Mouse (Mus musculus) forebrain, embryonic 11.5 days (tissue): ENCODE data around the gene Rtkn2. TPM values are rescaled to one million over a fixed set of nuclear protein-coding genes. Genes with fewer than 3 reads are reported as not detected.

Source experiments
- ATAC-seq: fragments of 200-750 bp; cut with Nextera tagmentation; replicated peaks from 2 replicates; pipeline ENCODE4 v1.8.0; 2017; ENCODE audit warnings: moderate TSS enrichment; ENCODE audit not compliant: low FRiP score
- DNase-seq: peaks from one replicate; pipeline ENCODE4 v3.0.0-alpha.2; 2017; ENCODE audit warnings: low spot score
- H3K27ac ChIP-seq: fragments of 300-500 bp; sonication (generic); 2 replicates; pipeline ENCODE4 v1.5.1; 2014; ENCODE audit warnings: low read depth, low read length
- H3K27me3 ChIP-seq: fragments of 300-500 bp; sonication (generic); 2 replicates; pipeline ENCODE4 v1.6.1; 2014; ENCODE audit warnings: mild to moderate bottlenecking, low read length, mixed read lengths; ENCODE audit not compliant: control insufficient read depth, insufficient read depth
- H3K36me3 ChIP-seq: fragments of 300-500 bp; sonication (generic); 2 replicates; pipeline ENCODE4 v1.6.1; 2014; ENCODE audit warnings: mild to moderate bottlenecking, low read length, moderate library complexity, mixed read lengths; ENCODE audit not compliant: control insufficient read depth, insufficient read depth
- H3K4me1 ChIP-seq: fragments of 300-500 bp; sonication (generic); replicated peaks from 2 replicates; pipeline ENCODE4 v1.6.1; 2014; ENCODE audit warnings: low read length, mixed read lengths; ENCODE audit not compliant: control insufficient read depth, insufficient read depth
- H3K4me2 ChIP-seq: fragments of 300-500 bp; sonication (generic); 2 replicates; pipeline ENCODE4 v1.6.1; 2014; ENCODE audit warnings: low read depth, mild to moderate bottlenecking, low read length, moderate library complexity, mixed read lengths; ENCODE audit not compliant: severe bottlenecking
- H3K4me3 ChIP-seq: fragments of 300-500 bp; sonication (generic); 2 replicates; pipeline ENCODE4 v1.5.1; 2014; ENCODE audit warnings: low read depth, low read length
- H3K9ac ChIP-seq: fragments of 300-500 bp; sonication (generic); 2 replicates; pipeline ENCODE4 v1.6.1; 2014; ENCODE audit warnings: low read length
- H3K9me3 ChIP-seq: fragments of 300-500 bp; sonication (generic); 2 replicates; pipeline ENCODE4 v1.6.1; 2016; ENCODE audit warnings: low read length, mixed read lengths; ENCODE audit not compliant: control insufficient read depth
- WGBS: fragments of 180-500 bp; shearing (Covaris S2); extraction: QIAGEN DNeasy Blood & Tissue Kit; methylation state at CpG from one replicate; pipeline ENCODE4 v1.1.7; 2014; 5-methylcytosine and 5-hydroxymethylcytosine counted together
- polyA plus RNA-seq: library from polyadenylated mRNA; unstranded; fragments of >200 nt; fragmentation: Nextera tagmentation; extraction: Ambion mirVana; gene quantifications from 2 replicates; pipeline ENCODE4 v1.2.1, GENCODE M21; 2014

The Rtkn2 gene
- polyA plus RNA-seq, 1 experiment from 2014 or later: 28.5 TPM

DNA sequence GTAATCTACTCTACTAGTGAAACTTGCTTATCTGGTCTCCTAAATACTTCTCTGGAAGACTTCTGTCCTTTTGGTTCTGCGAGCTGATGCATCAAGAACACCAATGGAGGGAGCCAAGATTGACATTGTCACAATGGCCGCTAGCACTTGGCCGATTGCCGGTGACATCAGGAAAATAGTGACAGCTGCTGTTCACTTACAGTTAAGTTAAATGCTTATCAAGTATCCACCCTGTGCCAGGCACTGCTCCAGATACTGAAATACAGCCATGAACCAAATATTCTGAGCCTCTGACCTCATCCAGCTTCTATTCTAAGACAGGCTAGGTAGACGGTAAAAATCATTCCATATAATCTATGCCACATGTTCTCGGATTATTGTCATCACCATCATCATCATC, 123.2 kb downstream of the Rtkn2 start:
- no peaks in the 10 kb centered on the region for H3K9me3 ChIP-seq
- 96% methylated on average over 6 of the region's 6 CpGs for WGBS
- peaks cover 8% of the 10 kb centered on the region; the same call in 1 of the 2 replicates for H3K4me1 ChIP-seq
- no peak overlapping the region for H3K9ac ChIP-seq
- no peak overlapping the region for H3K27ac ChIP-seq
- no peak overlapping the region for H3K4me2 ChIP-seq
- ATAC-seq: no peak
- H3K27me3 ChIP-seq: no peaks in the 10 kb centered on the region
- H3K4me3 ChIP-seq: no peak overlapping the region
- no peak for DNase-seq
- H3K36me3 ChIP-seq: no peaks in the 10 kb centered on the region

DNA sequence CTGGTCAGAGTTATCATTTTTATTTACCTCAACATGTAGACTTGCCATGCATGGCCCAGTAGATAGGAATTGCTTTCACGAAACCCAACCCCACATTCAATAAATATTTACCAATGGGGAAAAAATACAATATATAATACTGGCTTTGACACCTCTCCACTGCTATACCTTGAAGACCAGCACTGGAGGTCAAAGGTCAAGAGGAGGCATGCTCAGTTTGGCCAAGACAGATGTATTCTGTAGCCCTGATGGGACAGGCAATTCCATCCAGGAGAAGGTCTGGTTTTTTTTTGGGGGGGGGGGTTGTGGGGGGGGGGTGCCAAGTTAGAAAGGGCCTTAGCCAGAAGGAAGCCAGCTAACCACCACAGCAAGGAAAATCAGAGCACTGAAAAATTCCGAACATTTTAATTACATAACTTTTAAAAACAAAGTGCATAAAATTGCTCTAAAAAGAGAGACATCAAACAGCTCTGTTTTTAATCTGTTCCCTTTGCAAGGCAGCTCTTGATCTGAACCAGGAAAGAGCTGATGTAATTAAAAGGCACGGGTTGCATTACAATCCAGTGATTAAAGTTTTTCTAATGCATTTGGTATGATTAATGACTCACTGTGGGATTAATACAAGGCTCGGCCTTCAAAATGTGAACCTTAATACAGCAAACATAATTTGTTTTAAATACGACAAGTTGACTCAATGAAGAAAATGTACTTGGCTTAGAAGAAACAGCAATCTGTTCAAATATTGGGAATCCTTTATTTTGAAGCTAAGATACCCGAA, 123.9 kb downstream of the Rtkn2 start:
- DNase-seq: no peak
- Histone ChIP-seq H3K4me2 (no peak overlapping the region), H3K27ac (no peak overlapping the region), H3K4me3 (no peak overlapping the region), H3K9ac (no peak overlapping the region), H3K27me3 (no peaks in the 10 kb centered on the region), H3K36me3 (no peaks in the 10 kb centered on the region), H3K9me3 (no peaks in the 10 kb centered on the region), H3K4me1 (peaks cover 8% of the 10 kb centered on the region; the same call in 1 of the 2 replicates)
- 80% methylated on average over 6 of the region's 6 CpGs for WGBS
- ATAC-seq: peak; percentile 58; the same call in 1 of the 2 replicates

DNA sequence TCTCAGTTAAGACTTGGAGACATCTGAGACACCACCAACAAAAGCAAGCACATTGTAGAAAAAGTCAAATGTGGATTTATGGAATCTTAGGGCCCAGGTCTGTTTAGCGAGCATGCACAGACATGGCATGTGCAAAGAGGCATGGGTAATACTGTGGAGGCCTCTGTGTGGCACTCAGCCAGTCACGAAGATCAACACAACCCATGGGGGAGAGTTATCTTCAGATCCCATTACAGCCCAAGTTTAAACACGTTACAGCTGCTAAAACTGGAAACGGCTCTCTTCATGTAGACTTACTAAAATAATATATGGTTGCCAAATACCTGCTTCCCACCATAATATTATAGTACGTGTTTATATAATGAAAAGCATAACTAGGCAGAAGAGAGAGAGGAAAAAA, 124.6 kb downstream of the Rtkn2 start:
- H3K9me3 ChIP-seq: no peaks in the 10 kb centered on the region
- H3K36me3 ChIP-seq: no peaks in the 10 kb centered on the region
- DNase-seq (no peak), ATAC-seq (0 out of 2 replicates have a peak, but pooled peaks have one; percentile 18)
- no peak overlapping the region for H3K4me3 ChIP-seq
- no peak overlapping the region for H3K27ac ChIP-seq
- no peaks in the 10 kb centered on the region for H3K27me3 ChIP-seq
- 80% methylated on average over 5 of the region's 5 CpGs for WGBS
- peaks cover 8% of the 10 kb centered on the region; the same call in 1 of the 2 replicates for H3K4me1 ChIP-seq
- no peak overlapping the region for H3K9ac ChIP-seq
- no peak overlapping the region for H3K4me2 ChIP-seq

DNA sequence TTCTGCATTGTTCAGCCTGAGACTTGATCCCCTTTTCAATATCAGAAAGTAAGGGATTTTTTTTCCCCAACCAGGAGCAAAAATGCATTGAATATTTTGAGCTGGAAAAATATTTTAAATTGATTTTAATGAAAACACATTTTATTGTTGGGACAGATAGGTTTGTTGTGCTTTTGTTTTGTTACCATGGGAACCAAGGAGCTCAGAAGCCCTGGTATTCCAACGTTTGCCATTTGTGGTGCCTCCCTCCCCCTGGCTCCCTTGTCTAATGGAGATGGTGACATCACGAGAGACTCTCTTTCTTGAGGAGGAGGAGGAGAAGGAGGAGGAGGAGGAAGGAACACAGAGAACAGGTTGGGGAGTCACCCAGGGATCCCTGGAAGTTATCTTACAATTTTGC, 125.1 kb downstream of the Rtkn2 start:
- Histone ChIP-seq H3K4me2 (no peak overlapping the region), H3K4me3 (no peak overlapping the region), H3K27me3 (no peaks in the 10 kb centered on the region), H3K4me1 (peaks cover 8% of the 10 kb centered on the region; the same call in 1 of the 2 replicates), H3K9me3 (no peaks in the 10 kb centered on the region), H3K9ac (no peak overlapping the region), H3K27ac (no peak overlapping the region), H3K36me3 (no peaks in the 10 kb centered on the region)
- DNase-seq (no peak), ATAC-seq (0 out of 2 replicates have a peak, but pooled peaks have one; percentile 53)
- WGBS: 9% methylated on average over 2 of the region's 2 CpGs

DNA sequence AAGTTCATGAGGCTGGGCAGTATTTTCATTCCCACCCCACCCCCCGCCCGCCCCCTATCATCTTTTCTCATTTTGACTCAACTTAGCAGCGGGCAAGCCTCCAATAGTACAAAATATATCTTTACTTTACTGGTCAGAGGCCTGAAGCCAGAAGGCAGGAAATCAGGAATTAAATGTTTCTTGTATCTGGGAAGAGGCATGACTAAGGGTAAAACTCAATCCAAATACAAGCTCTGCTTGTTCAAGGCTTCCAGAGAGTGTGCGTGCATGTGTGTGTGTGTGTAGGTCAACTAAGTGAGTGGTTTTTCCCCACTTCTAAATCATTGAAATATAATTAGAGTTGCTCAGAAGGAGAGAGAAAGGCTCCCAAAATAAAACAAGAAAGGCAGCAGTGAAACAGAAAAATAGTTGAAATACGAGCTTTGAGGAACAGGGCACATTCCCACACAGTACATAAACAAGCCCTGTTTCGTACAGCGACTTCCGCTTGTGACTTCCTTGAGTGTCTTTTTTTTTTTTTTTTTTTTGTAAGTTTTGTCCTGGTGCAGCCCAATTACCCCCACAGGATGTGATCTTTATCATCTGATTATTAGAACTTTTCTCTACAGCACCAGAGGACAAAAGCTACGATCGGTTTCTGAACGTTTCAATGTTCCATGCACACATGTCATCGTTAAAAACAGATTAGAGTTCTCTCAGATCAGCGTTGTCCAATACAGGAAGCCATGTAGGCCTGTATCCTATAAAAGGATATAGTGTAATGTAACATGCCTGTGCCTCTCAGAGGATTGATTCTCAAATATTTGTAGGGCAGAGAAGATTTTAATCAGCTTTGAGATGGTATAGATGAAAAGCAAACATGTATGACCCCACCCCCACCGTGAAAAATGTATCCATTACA, 125.8 kb downstream of the Rtkn2 start:
- ATAC-seq (no peak), DNase-seq (no peak)
- Histone ChIP-seq H3K9ac (no peak overlapping the region), H3K4me2 (no peak overlapping the region), H3K27ac (peak overlapping the region; percentile 19; the same call in 1 of the 2 replicates), H3K4me1 (peaks cover 8% of the 10 kb centered on the region; the same call in 1 of the 2 replicates), H3K36me3 (no peaks in the 10 kb centered on the region), H3K27me3 (no peaks in the 10 kb centered on the region), H3K9me3 (no peaks in the 10 kb centered on the region), H3K4me3 (no peak overlapping the region)
- WGBS: 50% methylated on average over 14 of the region's 14 CpGs

DNA sequence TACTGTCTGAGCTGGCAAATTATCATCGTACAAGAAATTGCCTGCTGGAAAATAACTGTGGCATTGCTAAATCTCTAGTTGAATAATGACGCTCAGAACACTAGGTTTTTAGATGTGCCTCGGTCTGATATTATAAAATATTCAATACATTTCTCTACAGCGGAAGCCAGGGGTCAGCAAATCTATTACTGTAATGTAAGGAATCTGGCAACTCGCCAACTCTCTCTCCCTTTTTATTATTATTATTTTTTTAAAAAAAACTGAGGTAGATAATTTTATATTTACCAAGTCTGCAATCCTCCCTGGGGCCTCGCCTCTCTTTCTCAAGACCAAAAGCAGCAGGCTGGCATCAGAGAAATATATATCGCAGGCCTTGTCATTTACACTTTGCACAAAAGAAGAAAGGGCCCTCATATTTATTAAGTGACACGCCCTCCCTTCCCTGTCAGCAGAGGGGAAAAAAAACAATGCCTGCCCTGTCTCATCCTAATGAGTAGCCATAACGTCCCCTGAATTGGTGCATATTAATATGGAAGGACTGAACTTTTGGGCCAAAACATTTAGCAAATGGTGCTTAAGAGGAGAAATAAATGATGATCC, 127.1 kb downstream of the Rtkn2 start:
- Histone ChIP-seq H3K36me3 (no peaks in the 10 kb centered on the region), H3K4me3 (no peak overlapping the region), H3K9me3 (no peaks in the 10 kb centered on the region), H3K4me1 (peaks cover 10% of the 10 kb centered on the region; the same call in 1 of the 2 replicates), H3K9ac (no peak overlapping the region), H3K4me2 (no peak overlapping the region), H3K27me3 (no peaks in the 10 kb centered on the region), H3K27ac (no peak overlapping the region)
- DNase-seq (no peak), ATAC-seq (no peak)
- WGBS: 77% methylated on average over 9 of the region's 9 CpGs

DNA sequence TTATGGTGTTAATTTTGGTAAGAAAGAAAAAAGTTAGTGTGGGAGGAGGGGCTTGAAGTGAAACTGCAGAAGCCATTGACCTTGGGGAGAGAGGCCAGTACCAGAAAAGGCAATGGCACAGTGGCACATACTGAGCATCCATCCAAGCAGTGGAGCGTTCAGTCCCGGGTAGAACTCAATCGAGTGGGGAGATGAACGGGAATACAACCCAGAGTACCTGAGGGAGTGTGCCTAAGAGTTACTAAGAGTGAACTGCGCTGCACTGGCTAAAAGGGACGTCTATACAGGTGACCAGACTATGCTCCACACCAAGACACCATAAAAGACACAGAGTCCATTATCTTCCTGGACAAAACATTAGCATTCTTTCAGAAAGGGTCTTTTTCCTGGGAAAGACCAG, 128.3 kb downstream of the Rtkn2 start:
- no peaks in the 10 kb centered on the region for H3K9me3 ChIP-seq
- H3K9ac ChIP-seq: no peak overlapping the region
- H3K27me3 ChIP-seq: no peaks in the 10 kb centered on the region
- DNase-seq: no peak
- 88% methylated on average over 6 of the region's 6 CpGs for WGBS
- no peaks in the 10 kb centered on the region for H3K36me3 ChIP-seq
- H3K27ac ChIP-seq: no peak overlapping the region
- ATAC-seq: no peak
- H3K4me3 ChIP-seq: no peak overlapping the region
- peaks cover 10% of the 10 kb centered on the region; the same call in 1 of the 2 replicates for H3K4me1 ChIP-seq
- H3K4me2 ChIP-seq: no peak overlapping the region
